Mouse (Mus musculus): ENCODE results near the gene B9d1.

- TF ChIP-seq POLR2A (IDR thresholded peaks at IDR 0.05; ENCODE audit: low read depth, low read length) (no peak), CTCF (conservative IDR thresholded peaks at IDR 0.05; ENCODE audit: insufficient read depth, insufficient read length, low read depth, low read length) (no peak)
These were observed 32.4 kb downstream of the B9d1 start for GRCm38 (mm10) chr11:61537362-61537761.
